Mouse (Mus musculus) small intestine, adult 10 weeks (tissue): Measurements from ENCODE around the gene Gtf3c4. TPM values are rescaled to one million over a fixed set of nuclear protein-coding genes. Genes with fewer than 3 reads are reported as not detected.

Source experiments
- polyA plus RNA-seq: library from polyadenylated mRNA; stranded (reverse); fragments of 350-450 nt; fragmentation: Illumina TruSeq; extraction: RNeasy Lipid Tissue Mini Kit (QIAGEN cat#74804); gene quantifications from one replicate; pipeline ENCODE4 v1.2.3, GENCODE M21; 2014; ENCODE audit warnings: low replicate concordance

Gene Gtf3c4
- 9.1 TPM for polyA plus RNA-seq

GRCm38 (mm10) chr2:28840222-28840951 lies at the start of gene Gtf3c4, which contains the start of gene Ddx31:
TSS of gene Gtf3c4 (minus strand) at chr2:28840360.
TSS of gene Ddx31 (plus strand) at chr2:28840406.

Other genes starting within 250 kb of the Gtf3c4 start
- gene Gfi1b, start 218.4 kb downstream of the Gtf3c4 start, polyA plus RNA-seq: not detected
- gene Tsc1, start 199.1 kb downstream of the Gtf3c4 start, polyA plus RNA-seq: 4.8 TPM
- not detected for gene Spaca9, start 140.6 kb downstream of the Gtf3c4 start, polyA plus RNA-seq
- gene Ak8, start 140.2 kb downstream of the Gtf3c4 start, polyA plus RNA-seq: not detected
- 3.1 TPM for gene Ddx31, start within 50 bp of the Gtf3c4 start, polyA plus RNA-seq
- not detected for gene Barhl1, start 76.3 kb upstream of the Gtf3c4 start, polyA plus RNA-seq
- gene Cfap77, start 214.7 kb upstream of the Gtf3c4 start, polyA plus RNA-seq: not detected
- gene Ttf1, start 219.9 kb upstream of the Gtf3c4 start, polyA plus RNA-seq: 14.6 TPM